Mouse (Mus musculus): ENCODE measurements around the gene Capn6. TPM values are rescaled to one million over a fixed set of nuclear protein-coding genes. Genes with fewer than 3 reads are reported as not detected.

The Capn6 gene
- polyA plus RNA-seq, 1 experiment from 2014 or later, result 129 TPM

Small RNAs within 50 kb of the gene (microRNA-seq; reads per million reads assigned to microRNA genes)
- gene Gm47298, result not detected

Other genes with a start within 250 kb of the Capn6 start
- 1.3 and 1.7 TPM in 2 replicates for gene Dcx, start 105.9 kb upstream of the Capn6 start, polyA plus RNA-seq (2015; fragmentation: Nextera tagmentation; extraction: Ambion mirVana)

Data from lung, embryonic 16.5 days (tissue).